Comparison of ENCODE assay signal across 22 mouse cellular contexts in the genomic region with DNA sequence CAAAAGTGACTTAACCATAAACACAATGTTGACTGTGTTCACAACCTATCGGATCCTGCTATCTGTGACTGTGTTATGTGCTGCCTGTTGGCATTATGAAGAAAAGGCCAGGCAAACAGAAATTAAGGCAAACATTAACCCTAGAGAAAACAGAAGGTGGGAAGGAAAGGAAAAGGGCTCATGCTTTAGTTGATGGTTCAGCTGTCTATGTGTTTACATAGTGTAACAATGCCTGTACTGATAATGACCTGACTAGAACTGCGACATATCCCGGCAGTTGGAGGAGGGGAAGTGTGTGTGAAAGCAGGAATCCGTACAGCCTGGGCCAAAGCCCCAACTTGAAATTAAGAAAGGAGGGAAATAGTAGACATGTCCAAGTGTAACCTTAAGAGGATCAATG. TPM values are rescaled to one million over a fixed set of nuclear protein-coding genes. Genes with fewer than 3 reads are reported as not detected.
DNase-seq lines count a peak whose midpoint lies in the region; ATAC-seq and TF ChIP-seq lines count a peak whose summit lies in the region.
"Had no signal": no experiment of that assay in that cellular context is flagged by ENCODE, and none has a peak within 500 bp of the region (broad histone marks: within the 10 kb centered on the region; RNA-seq: fewer than 3 reads in every experiment).

No protein-coding gene starts in this region.

- no peak for DNase-seq in liver
- DNase-seq in yolk sac, embryonic 10.5 days (ENCODE audit: low spot score) = peak; percentile 31
- DNase-seq in layer of hippocampus, adult 9-11 months = no peak
- DNase-seq in cerebellum, adult 11-12 months = no peak
- no peak for DNase-seq in kidney, adult 18-20 months
- DNase-seq: adrenal gland, postnatal 14 days; cerebellum, adult 8-10 months; cerebellum, postnatal 14 days; embryo, embryonic 11 days; gastrocnemius, postnatal 36 days; heart, adult 11 months; heart, postnatal 10 days had no signal

- no peaks in the 10 kb centered on the region for H3K9me3 ChIP-seq in liver, embryonic 15.5 days (replicated peaks)
- no peaks in the 10 kb centered on the region for H3K9me3 ChIP-seq in intestine, postnatal 0 days (ENCODE audit: control insufficient read depth)
- H3K9me3 ChIP-seq in stomach, embryonic 14.5 days (ENCODE audit: control insufficient read depth, low read depth, low read length) = no peaks in the 10 kb centered on the region
- H3K9me3 ChIP-seq: embryonic facial prominence, embryonic 15.5 days; forebrain, embryonic 15.5 days; hindbrain, embryonic 15.5 days had no signal

- 0 out of 2 replicates have a peak, but pooled peaks cover under 1% of the 10 kb centered on the region for H3K4me1 ChIP-seq in liver, embryonic 15.5 days (replicated peaks)
- H3K4me1 ChIP-seq in intestine, postnatal 0 days (replicated peaks; ENCODE audit: control insufficient read depth, insufficient read depth, low read length) = no peaks in the 10 kb centered on the region
- 0 out of 2 replicates have a peak, but pooled peaks cover 2% of the 10 kb centered on the region for H3K4me1 ChIP-seq in stomach, embryonic 14.5 days (ENCODE audit: control insufficient read depth, insufficient read depth, low read length)
- H3K4me1 ChIP-seq: embryonic facial prominence, embryonic 15.5 days had no signal

- H3K4me2 ChIP-seq in liver, embryonic 15.5 days = no peak overlapping the region
- H3K4me2 ChIP-seq in intestine, postnatal 0 days (replicated peaks; ENCODE audit: low read depth) = no peak overlapping the region
- no peak overlapping the region for H3K4me2 ChIP-seq in stomach, embryonic 14.5 days (replicated peaks; ENCODE audit: low read depth, low read length)
- H3K4me2 ChIP-seq: embryonic facial prominence, embryonic 15.5 days; forebrain, embryonic 15.5 days; hindbrain, embryonic 15.5 days had no signal

- H3K36me3 ChIP-seq in liver, embryonic 15.5 days (replicated peaks) = peaks cover 72% of the 10 kb centered on the region
- peaks cover 63% of the 10 kb centered on the region for H3K36me3 ChIP-seq in intestine, postnatal 0 days (ENCODE audit: control insufficient read depth, insufficient read depth)
- peaks cover 53% of the 10 kb centered on the region for H3K36me3 ChIP-seq in stomach, embryonic 14.5 days (ENCODE audit: control insufficient read depth, insufficient read depth, low read length)

- H3K27ac ChIP-seq in liver, embryonic 15.5 days (replicated peaks) = no peak overlapping the region
- no peak overlapping the region for H3K27ac ChIP-seq in intestine, postnatal 0 days (ENCODE audit: low read depth, low read length)
- H3K27ac ChIP-seq in stomach, embryonic 14.5 days (ENCODE audit: low read length) = peak overlapping the region; percentile 2; the same call in 1 of the 2 replicates
- H3K27ac ChIP-seq: embryonic facial prominence, embryonic 15.5 days; forebrain, embryonic 15.5 days; hindbrain, embryonic 15.5 days had no signal

- no peak overlapping the region for H3K4me3 ChIP-seq in liver, embryonic 15.5 days (replicated peaks)
- H3K4me3 ChIP-seq in intestine, postnatal 0 days (ENCODE audit: low read depth, low read length) = no peak overlapping the region
- H3K4me3 ChIP-seq in stomach, embryonic 14.5 days (ENCODE audit: low read depth, low read length) = no peak overlapping the region
- H3K4me3 ChIP-seq: embryonic facial prominence, embryonic 15.5 days; erythroblast, embryonic 14.5 days; forebrain, embryonic 15.5 days; hindbrain, embryonic 15.5 days had no signal

- 73% methylated on average over 4 of the region's 4 CpGs for WGBS in liver, embryonic 15.5 days (ENCODE audit: insufficient replicate concordance)
- 40% methylated on average over 4 of the region's 4 CpGs for WGBS in intestine, postnatal 0 days
- 71% methylated on average over 4 of the region's 4 CpGs for WGBS in stomach, embryonic 14.5 days

- no peak for TF ChIP-seq CTCF in intestine, postnatal 0 days (IDR thresholded peaks at IDR 0.05; ENCODE audit: low read depth)

- peak; percentile 56 for ATAC-seq in liver, embryonic 15.5 days (ENCODE audit: insufficient read depth)
- peak; percentile 64 for ATAC-seq in intestine, postnatal 0 days
- ATAC-seq in stomach, embryonic 14.5 days (ENCODE audit: insufficient number of reproducible peaks, insufficient read depth, low FRiP score, low read depth) = peak; percentile 91
- ATAC-seq: activated CD4-positive, CD25-positive, alpha-beta regulatory T cell, adult 4 months; forebrain, embryonic 15.5 days; Patski had no signal

- H3K9ac ChIP-seq in liver, embryonic 15.5 days = no peak overlapping the region
- no peak overlapping the region for H3K9ac ChIP-seq in intestine, postnatal 0 days (ENCODE audit: low read depth, low read length)
- no peak overlapping the region for H3K9ac ChIP-seq in stomach, embryonic 14.5 days (replicated peaks; ENCODE audit: low read depth, low read length)
- H3K9ac ChIP-seq: embryonic facial prominence, embryonic 15.5 days; forebrain, embryonic 15.5 days; hindbrain, embryonic 15.5 days had no signal

- no peaks in the 10 kb centered on the region for H3K27me3 ChIP-seq in liver, embryonic 15.5 days
- H3K27me3 ChIP-seq in intestine, postnatal 0 days (replicated peaks; ENCODE audit: control insufficient read depth, insufficient read depth, low read length) = no peaks in the 10 kb centered on the region
- H3K27me3 ChIP-seq in stomach, embryonic 14.5 days (ENCODE audit: control insufficient read depth, insufficient read depth, low read length) = no peaks in the 10 kb centered on the region
- H3K27me3 ChIP-seq: CH12.LX; embryonic facial prominence, embryonic 15.5 days; forebrain, embryonic 15.5 days; hindbrain, embryonic 15.5 days; Patski had no signal

RNA-seq across cellular contexts. Expression of a gene that starts 6.4 kb away (rescaled TPM):
- 2.2 and 2.4 TPM in 2 replicates for polyA plus RNA-seq in liver, embryonic 15.5 days (2015; fragmentation: Nextera tagmentation; extraction: Ambion mirVana)
- polyA plus RNA-seq in intestine, postnatal 0 days (2015; fragmentation: Nextera tagmentation; extraction: Ambion mirVana) = 2.7 and 2.9 TPM in 2 replicates
- polyA plus RNA-seq in stomach, embryonic 14.5 days (2014; fragmentation: Nextera tagmentation; extraction: Ambion mirVana) = 6.8 and 6.9 TPM in 2 replicates

RNA-seq across cellular contexts. Expression of a gene that starts 6.9 kb away (rescaled TPM):
- 25.6 and 25.9 TPM in 2 replicates for polyA plus RNA-seq in liver, embryonic 15.5 days (2015; fragmentation: Nextera tagmentation; extraction: Ambion mirVana)
- 34.5 and 36.5 TPM in 2 replicates for polyA plus RNA-seq in intestine, postnatal 0 days (2015; fragmentation: Nextera tagmentation; extraction: Ambion mirVana)
- polyA plus RNA-seq in stomach, embryonic 14.5 days (2014; fragmentation: Nextera tagmentation; extraction: Ambion mirVana) = 94.2 and 100 TPM in 2 replicates

RNA-seq across cellular contexts. Expression of a gene that starts 51.2 kb away (rescaled TPM):
- polyA plus RNA-seq in liver, embryonic 15.5 days (2015; fragmentation: Nextera tagmentation; extraction: Ambion mirVana) = 13.2 and 23.3 TPM in 2 replicates
- polyA plus RNA-seq in intestine, postnatal 0 days (2015; fragmentation: Nextera tagmentation; extraction: Ambion mirVana) = 4.7 and 5.1 TPM in 2 replicates
- 11.0 and 11.5 TPM in 2 replicates for polyA plus RNA-seq in stomach, embryonic 14.5 days (2014; fragmentation: Nextera tagmentation; extraction: Ambion mirVana)

RNA-seq across cellular contexts. Expression of a gene that starts 51.4 kb away (rescaled TPM):
- polyA plus RNA-seq in liver, embryonic 15.5 days (2015; fragmentation: Nextera tagmentation; extraction: Ambion mirVana) = 1.3 and 1.4 TPM in 2 replicates
- 1.8 and 1.9 TPM in 2 replicates for polyA plus RNA-seq in intestine, postnatal 0 days (2015; fragmentation: Nextera tagmentation; extraction: Ambion mirVana)
- 8.4 and 9.3 TPM in 2 replicates for polyA plus RNA-seq in stomach, embryonic 14.5 days (2014; fragmentation: Nextera tagmentation; extraction: Ambion mirVana)
